Mouse (Mus musculus) Patski (cell line): ENCODE data around the gene Nup107. TPM values are rescaled to one million over a fixed set of nuclear protein-coding genes. Genes with fewer than 3 reads are reported as not detected.
"Not testable (repeated sequence)": the region's sequence is repeated elsewhere in the genome, so short reads cannot be mapped to it uniquely, and the experiment has no call there.

Source experiments
- ATAC-seq: fragments of 100-300 bp; one replicate; pipeline ENCODE4 v1.8.0; 2021
- CTCF ChIA-PET: fragments of 350-600 bp; sonication (Branson Sonifier 250); formaldehyde crosslinking; loops from one replicate; lab custom pipeline; 2022; ENCODE audit warnings: inconsistent platforms; lab: Charles Lee
- POLR2A ChIA-PET: fragments of 350-600 bp; sonication (Branson Sonifier 250); formaldehyde crosslinking; loops from one replicate; lab custom pipeline; 2022; ENCODE audit warnings: antibody characterized with exemption, inconsistent platforms; lab: Charles Lee
- DNase-seq: peaks from one replicate; pipeline ENCODE4 v3.0.0-alpha.2; 2011; ENCODE audit warnings: low read depth, low spot score
- H3K27me3 ChIP-seq: fragments of 371-371 bp; one replicate; pipeline ENCODE4 v1.5.1; 2021
- CTCF ChIP-seq: fragments of 100-300 bp; IDR thresholded peaks from one replicate; pipeline ENCODE4 v1.5.1; 2021
- in situ Hi-C: fragments of 300-500 bp; cut with MboI; formaldehyde crosslinking; loops from 3 replicates; pipeline ENCODE4 v1.11.1; 2018; ENCODE audit warnings: low pct_unique_long_range_greater_than_20kb, mixed read lengths
- polyA plus RNA-seq: library from polyadenylated mRNA; unstranded; gene quantifications from one replicate; pipeline ENCODE4 v1.2.3, GENCODE M21; 2021

The Nup107 gene
- polyA plus RNA-seq, 1 experiment from 2014 or later: 22.6 TPM

DNA sequence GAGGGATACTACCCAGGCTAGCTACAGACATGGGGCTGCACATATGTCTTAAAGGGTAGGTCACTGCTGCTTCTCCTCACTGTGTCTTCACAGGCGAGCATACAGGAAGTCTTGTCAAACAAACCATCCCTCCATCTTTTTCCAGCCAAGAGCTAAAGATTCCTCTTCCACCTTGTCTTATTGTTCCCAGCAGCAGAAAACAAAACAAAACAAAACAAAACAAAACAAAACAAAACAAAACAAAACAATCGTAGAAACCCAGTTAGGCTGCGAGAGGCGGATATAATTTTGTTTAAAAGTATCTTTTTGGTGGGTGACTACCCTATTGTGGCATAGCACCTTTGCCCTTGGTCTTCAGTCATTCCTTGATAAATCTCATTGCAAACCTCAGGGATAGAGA, 49.9 kb downstream of the Nup107 start:
- POLR2A ChIA-PET: no interaction called here
- no peak for TF ChIP-seq CTCF
- CTCF ChIA-PET: interaction anchor here (0.9 kb wide), 1 partner anchor 628 kb away, joined by 3 read pairs; no protein-coding TSS in a partner anchor

DNA sequence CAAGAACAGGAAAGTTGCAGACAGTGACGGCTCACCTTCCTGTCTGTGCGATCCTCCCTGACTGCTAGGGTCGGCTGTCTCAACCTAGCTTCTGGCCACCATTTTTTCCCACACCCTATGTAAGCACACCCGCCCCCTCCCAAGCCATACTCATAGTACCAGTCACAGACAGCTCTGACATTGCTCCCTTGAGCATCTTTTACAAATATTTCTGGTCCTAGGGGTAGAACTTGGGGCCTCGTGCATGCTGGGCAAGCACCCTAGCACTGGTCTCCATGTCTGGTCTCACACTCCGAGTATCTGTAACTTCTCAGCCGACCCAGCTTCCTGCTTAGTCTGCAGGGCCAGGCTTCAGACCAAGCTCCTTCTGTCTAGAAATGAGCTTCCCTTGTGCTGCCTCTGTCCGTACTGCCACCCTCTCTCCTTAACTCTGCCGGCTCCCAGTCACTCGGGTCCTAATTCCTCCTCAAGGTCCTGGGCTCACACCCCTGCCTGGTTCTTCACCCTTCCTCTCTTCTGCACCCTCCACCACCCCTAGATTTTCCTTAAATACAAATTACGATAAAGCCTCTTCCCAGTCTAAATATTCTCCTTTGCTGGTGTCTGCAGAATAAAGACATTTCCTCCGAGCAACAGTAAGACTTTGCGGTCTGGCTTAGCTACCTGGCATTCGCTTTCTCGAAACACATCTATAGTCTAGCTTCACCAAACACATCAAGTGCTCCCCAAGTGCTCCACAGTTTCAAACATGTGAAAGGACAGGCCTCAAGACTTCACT, 50.6 kb downstream of the Nup107 start:
- no peaks in the 10 kb centered on the region for H3K27me3 ChIP-seq
- in situ Hi-C loops: no loop called here
- TF ChIP-seq CTCF: no peak
- ChIA-PET POLR2A (interaction anchor here (0.7 kb wide), 1 partner anchor 143 kb away, joined by 5 read pairs; no protein-coding TSS in a partner anchor), CTCF (interaction anchor here (0.9 kb wide), 1 partner anchor 628 kb away, joined by 3 read pairs; no protein-coding TSS in a partner anchor)
- ATAC-seq (no peak), DNase-seq (no peak)

More for the DNA sequence above, 49.9 kb downstream of the Nup107 start:
- DNase-seq (no peak), ATAC-seq (no peak)
- no peaks in the 10 kb centered on the region for H3K27me3 ChIP-seq
- in situ Hi-C loops: no loop called here

DNA sequence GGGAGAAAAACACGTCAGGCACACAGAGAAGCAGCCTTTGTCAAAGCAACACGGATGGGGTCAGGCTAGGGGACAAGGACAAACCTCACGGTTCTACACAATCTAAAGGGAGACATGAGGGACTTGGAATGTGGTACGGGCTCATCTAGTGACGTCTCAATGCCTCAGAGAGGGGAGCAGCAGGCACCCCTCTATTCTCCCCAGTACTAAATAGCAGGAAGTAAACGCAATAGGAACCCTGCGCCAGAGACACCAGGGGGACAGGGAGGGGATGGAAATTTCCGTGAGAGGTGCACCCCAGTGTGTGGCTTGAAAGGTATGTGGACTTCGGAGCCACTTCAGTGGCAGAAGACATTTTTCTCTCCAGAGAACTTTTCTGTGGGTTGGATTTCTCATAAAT, 51.6 kb downstream of the Nup107 start:
- ChIA-PET POLR2A (no interaction called here), CTCF (no interaction called here)
- ATAC-seq: no peak
- H3K27me3 ChIP-seq: no peaks in the 10 kb centered on the region
- in situ Hi-C loops: no loop called here
- no peak for DNase-seq
- no peak for TF ChIP-seq CTCF

DNA sequence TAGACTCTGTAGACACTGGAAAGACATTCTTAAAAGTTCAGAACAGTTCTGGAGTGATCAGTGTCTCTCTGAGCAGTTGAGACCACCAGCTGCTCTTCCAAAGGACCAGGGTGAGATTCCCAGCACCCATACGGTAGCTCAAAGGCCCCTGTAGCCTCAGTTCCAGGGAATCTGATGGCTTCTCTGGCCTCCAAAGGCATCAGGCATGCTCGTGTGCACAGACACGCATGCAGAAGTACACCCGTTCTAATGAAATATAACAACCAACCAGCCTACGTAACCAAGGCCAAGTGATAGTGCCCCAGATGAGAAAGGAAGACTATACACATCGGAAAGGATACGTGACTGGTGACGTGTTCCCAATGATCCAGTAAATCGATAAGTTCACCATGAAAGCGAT, 52.3 kb downstream of the Nup107 start:
- no peak for TF ChIP-seq CTCF
- H3K27me3 ChIP-seq: no peaks in the 10 kb centered on the region
- CTCF ChIA-PET: no interaction called here
- DNase-seq (no peak), ATAC-seq (no peak)
- in situ Hi-C loops: no loop called here
- POLR2A ChIA-PET: no interaction called here

DNA sequence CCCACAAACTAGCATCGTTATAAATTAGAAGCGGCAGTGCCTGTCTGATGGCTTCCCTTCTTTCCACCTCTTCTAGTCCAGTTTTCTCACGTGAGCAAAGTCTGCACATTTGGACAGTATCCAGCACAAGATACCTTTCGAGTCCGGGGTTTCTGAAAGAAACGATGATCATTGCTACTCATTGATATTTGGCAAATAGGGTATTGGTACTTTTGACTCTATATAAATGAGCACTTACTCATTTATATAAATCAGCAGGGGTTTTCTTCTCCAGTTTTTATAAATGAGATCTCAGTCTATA, 52.9 kb downstream of the Nup107 start:
- POLR2A ChIA-PET: no interaction called here
- no peak for ATAC-seq
- in situ Hi-C loops: no loop called here
- TF ChIP-seq CTCF: no peak
- DNase-seq: no peak
- CTCF ChIA-PET: no interaction called here
- H3K27me3 ChIP-seq: no peaks in the 10 kb centered on the region

DNA sequence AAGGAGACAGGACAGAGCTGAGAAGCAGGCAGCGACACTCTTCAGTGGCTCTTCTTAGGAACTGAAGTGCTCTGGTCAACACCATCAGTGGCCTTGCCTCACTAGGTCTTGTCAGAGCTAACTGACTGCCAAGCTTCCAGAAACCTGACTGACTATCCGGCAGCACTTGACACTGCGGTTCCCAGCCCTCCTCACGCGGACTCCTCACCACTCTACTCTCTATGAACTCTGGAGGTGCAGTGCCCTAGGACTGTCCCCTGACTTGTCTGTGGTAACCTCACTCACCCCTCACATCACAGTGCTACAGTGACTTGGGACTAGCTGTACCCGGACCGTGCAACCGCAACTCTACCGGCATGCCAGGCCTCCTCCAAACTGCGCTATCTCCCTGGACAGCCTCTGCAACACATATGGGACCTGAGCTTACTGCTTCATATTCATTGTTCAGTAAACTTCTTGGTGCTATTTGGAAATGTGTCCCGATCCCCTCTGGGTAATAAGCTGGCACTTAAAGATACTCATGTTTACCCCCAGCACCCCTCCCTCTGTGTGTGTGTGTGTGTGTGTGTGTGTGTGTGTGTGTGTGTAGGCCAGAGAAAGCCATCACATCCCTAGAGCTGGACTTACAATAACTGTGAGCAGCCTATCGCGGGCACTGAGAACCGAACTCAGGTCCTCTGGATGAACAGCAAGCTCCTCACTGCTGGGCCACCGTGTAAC, 53.4 kb downstream of the Nup107 start:
- ChIA-PET CTCF (no interaction called here), POLR2A (no interaction called here)
- ATAC-seq (no peak), DNase-seq (no peak)
- H3K27me3 ChIP-seq: no peaks in the 10 kb centered on the region
- in situ Hi-C loops: no loop called here
- TF ChIP-seq CTCF: no peak

DNA sequence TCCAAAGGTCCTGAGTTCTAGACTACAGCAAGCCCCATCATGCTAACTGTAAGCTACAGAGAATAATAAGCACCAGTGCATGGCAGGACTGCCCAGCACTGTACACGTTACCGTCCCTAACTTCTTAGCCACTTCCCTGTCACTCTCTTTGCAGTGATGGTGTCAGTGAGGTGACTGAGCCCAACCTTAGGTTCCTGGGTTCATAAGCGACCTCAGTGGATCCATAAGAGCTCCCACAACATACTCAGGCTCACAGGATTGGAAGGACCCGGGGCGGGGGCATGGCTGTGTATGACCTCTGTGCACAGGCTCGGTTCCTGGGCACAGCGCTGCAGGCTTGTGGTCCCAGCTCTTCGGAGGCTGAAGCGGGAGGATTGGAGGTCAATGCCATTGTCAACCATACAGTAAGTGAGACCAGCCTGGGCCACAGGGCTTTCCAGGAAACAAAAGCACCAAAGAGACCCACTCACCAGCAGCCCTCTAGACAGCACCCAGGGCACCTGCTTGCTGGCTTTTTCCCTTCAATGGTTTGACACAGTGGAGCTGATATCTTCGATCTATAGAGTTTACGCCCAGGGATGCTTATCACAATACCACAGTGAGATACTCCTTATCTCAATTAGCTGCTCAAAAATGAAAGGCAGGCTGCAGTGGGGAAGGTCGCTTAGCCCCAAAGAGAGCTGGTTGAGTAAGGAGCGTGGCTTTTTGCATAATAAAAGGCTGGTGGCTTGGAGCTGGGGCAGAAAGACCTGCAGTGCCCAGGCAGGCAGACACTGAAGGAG, 54.2 kb downstream of the Nup107 start:
- no peak for TF ChIP-seq CTCF
- ChIA-PET CTCF (interaction anchor here (0.8 to 0.9 kb wide), 2 partner anchors 20 to 29 kb away, joined by 3 read pairs; no protein-coding TSS in a partner anchor), POLR2A (interaction anchor here (0.6 kb wide), 1 partner anchor 26 kb away, joined by 3 read pairs; no protein-coding TSS in a partner anchor)
- no peak for DNase-seq
- in situ Hi-C loops: no loop called here
- ATAC-seq: no peak
- no peaks in the 10 kb centered on the region for H3K27me3 ChIP-seq

DNA sequence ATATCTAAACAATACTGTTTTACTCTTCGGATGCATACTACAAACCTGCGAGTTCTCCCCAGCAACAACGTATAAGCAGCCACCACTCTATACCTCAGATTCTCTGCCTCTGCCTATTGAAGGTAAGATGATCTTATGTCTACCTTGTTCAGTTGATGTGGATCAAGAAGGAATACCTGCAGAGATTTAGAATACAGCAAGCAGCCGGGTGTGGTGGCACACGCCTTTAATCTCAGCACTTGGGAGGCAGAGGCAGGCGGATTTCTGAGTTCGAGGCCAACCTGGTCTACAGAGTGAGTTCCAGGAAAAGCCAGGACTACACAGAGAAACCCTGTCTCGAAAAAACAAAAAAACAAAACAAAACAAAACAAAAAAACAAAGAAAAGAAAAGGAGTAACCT, 55.0 kb downstream of the Nup107 start:
- CTCF ChIA-PET, in situ Hi-C loops, ATAC-seq, DNase-seq, H3K27me3 ChIP-seq: not testable (repeated sequence)
- POLR2A ChIA-PET: interaction anchor here (0.6 kb wide), 1 partner anchor 26 kb away, joined by 3 read pairs; no protein-coding TSS in a partner anchor

DNA sequence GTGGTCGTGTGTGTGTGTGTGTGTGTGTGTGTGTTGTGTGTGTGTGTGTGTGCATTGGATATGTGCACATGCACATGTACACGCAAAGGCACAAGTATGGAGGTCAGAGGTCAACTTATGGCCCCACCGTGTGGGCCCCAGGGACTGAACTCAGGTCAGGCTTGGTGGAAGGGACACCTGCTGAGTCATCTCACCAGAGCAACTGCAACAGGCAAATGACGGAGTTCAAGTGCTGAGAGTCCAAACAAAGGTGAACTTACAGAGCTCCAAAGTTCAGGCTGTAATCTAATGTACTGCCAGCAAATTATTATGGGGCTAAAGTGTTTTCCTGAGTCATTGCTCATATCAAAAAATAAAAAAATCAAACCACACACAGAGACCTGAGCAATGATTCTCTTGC, 55.4 kb downstream of the Nup107 start:
- no peak for DNase-seq
- no peak for TF ChIP-seq CTCF
- ATAC-seq: no peak
- in situ Hi-C loops: no loop called here
- ChIA-PET CTCF (no interaction called here), POLR2A (no interaction called here)
- no peaks in the 10 kb centered on the region for H3K27me3 ChIP-seq

DNA sequence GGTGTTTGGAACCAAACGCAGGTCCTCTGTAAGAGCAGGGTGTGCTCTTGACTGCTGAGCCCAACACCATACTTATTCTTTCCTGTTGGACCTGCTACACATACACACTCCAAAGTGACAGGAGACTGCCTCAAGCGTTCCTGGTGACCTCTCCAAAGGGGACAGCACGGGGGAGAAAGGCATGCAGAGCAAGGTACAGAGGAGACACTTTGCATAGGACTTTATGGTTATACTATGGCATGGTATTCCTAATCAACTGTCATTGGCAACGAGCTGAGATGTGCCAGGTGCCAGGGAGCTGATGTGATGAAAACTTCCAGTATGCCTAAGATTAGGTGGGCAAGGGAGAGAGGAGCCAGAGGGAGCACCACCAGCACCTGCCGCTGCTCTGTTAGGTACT, 55.9 kb downstream of the Nup107 start:
- H3K27me3 ChIP-seq: no peaks in the 10 kb centered on the region
- ATAC-seq: no peak
- in situ Hi-C loops: no loop called here
- POLR2A ChIA-PET: no interaction called here
- DNase-seq: no peak
- TF ChIP-seq CTCF: no peak
- CTCF ChIA-PET: no interaction called here

DNA sequence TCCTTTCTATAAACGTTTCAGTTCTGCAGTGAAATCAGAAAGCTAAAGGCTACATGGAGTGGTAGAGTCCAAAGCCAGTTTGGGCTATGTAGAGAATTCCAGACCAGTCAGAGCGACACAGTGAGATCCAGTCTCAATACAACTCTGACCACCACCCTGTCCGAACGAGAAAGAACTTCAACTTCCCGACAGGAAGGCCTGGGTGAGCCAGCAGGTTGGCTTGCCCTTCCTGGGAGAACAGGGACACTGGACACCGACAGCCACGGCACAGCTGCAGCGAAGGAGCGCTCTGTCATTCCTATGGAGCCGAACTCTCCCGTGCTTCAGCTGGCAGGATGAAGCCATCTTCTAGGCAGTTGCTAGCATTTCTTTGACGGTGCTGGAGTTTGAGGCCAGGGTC, 57.1 kb downstream of the Nup107 start:
- in situ Hi-C loops, H3K27me3 ChIP-seq, CTCF ChIA-PET, ATAC-seq, DNase-seq, POLR2A ChIA-PET: not testable (repeated sequence)

DNA sequence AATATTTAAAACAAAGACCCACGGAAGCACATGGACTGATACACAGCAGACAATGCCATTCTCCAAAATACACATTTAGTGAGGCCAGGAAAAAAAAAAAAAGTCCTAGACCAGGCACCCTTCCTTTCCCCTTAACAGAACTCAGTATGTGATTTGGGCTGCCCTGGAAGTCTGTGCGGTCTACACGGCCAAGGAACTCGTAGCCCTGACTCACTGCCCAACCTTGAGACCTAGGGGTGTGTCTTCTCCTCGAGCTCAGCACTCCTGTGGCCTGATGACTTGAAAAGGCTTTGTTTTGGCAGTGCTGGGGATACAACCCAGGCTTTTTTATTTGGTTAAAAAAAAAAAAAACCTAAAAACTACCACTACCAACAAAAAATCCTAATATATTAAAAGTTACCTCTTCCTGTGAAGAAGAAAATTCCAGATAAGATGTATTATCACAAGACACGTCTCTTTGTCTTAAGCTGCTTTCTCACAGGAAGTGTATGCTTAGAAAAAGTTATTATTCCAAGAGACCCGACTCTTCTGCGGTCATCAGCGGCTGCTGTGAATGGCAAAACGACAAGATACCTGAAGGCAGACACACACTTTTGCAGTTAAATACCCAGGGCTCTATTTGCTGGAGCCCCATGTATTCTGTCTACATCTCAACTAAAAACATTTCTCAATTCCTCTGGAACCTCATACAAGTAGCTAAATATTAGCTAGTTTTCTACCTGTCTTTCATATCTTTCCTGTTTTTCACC, 58.2 kb downstream of the Nup107 start:
- in situ Hi-C loops, H3K27me3 ChIP-seq, DNase-seq, ATAC-seq, CTCF ChIA-PET, POLR2A ChIA-PET: not testable (repeated sequence)

DNA sequence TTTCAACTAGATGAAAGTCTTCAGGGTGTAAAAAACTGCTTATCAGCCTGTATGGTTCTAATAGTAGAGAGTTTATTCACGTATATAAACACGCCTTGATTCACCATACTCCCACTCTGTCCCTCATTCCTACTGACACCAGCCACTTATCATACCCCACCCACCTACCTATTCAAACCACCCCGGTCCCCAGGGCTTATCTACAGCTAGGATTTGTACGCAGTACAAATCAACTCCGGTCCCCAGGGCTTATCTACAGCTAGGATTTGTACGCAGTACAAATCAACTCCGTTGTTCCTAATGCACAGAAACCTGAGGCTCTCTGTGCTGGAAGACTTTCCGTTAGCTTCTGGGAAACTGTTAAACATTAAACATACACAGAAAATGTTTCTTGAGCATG, 58.9 kb downstream of the Nup107 start:
- POLR2A ChIA-PET, ATAC-seq, in situ Hi-C loops, DNase-seq, CTCF ChIA-PET, H3K27me3 ChIP-seq: not testable (repeated sequence)
